Mouse (Mus musculus): ENCODE data around the gene Pxylp1.
A peak's percentile ranks its signal among the peaks of the same experiment; 100 is the strongest.

Gene Pxylp1

GRCm38 (mm10) chr9:96862836-96863235 is 29.6 kb downstream of the Pxylp1 start:
- no peak for DNase-seq (ENCODE audit: low spot score in 2 of 2)

- DNase-seq (ENCODE audit: low spot score in 2 of 2): no peak
Observed at GRCm38 (mm10) chr9:96861092-96861487, 31.4 kb downstream of the Pxylp1 start.

- no peak for DNase-seq (ENCODE audit: low spot score in 2 of 2)
Observed at GRCm38 (mm10) chr9:96860380-96861091, 31.9 kb downstream of the Pxylp1 start.

GRCm38 (mm10) chr9:96859027-96859426 is 33.4 kb downstream of the Pxylp1 start:
- DNase-seq (ENCODE audit: low spot score in 2 of 2): no peak

- no peak for DNase-seq (ENCODE audit: low spot score in 2 of 2)
Observed at GRCm38 (mm10) chr9:96857838-96858237, 34.6 kb downstream of the Pxylp1 start.

GRCm38 (mm10) chr9:96853300-96854186 is 38.9 kb downstream of the Pxylp1 start:
- DNase-seq (ENCODE audit: low spot score in 2 of 2): no peak

- peak in 1 of 2 experiments; percentile 26 for DNase-seq (ENCODE audit: low spot score in 2 of 2)
Observed at GRCm38 (mm10) chr9:96851634-96852033, 40.8 kb downstream of the Pxylp1 start.

GRCm38 (mm10) chr9:96851036-96851435 is 41.4 kb downstream of the Pxylp1 start:
- DNase-seq (ENCODE audit: low spot score in 2 of 2): no peak

GRCm38 (mm10) chr9:96849012-96849411 is 43.5 kb downstream of the Pxylp1 start:
- no peak for DNase-seq (ENCODE audit: low spot score in 2 of 2)

GRCm38 (mm10) chr9:96846361-96846760 is 46.1 kb downstream of the Pxylp1 start:
- no peak for DNase-seq (ENCODE audit: low spot score in 2 of 2)

GRCm38 (mm10) chr9:96844798-96845209 is 47.7 kb downstream of the Pxylp1 start:
- DNase-seq (ENCODE audit: low spot score in 2 of 2): peak in 1 of 2 experiments; percentile 39

GRCm38 (mm10) chr9:96839376-96839775 is 53.1 kb downstream of the Pxylp1 start:
- no peak for DNase-seq (ENCODE audit: low spot score in 2 of 2)

- no peak for DNase-seq (ENCODE audit: low spot score in 2 of 2)
Observed at GRCm38 (mm10) chr9:96838864-96839263, 53.6 kb downstream of the Pxylp1 start.

GRCm38 (mm10) chr9:96837781-96838420 is 54.6 kb downstream of the Pxylp1 start:
- no peak for DNase-seq (ENCODE audit: low spot score in 2 of 2)

- no peak for DNase-seq (ENCODE audit: low spot score in 2 of 2)
Observed at GRCm38 (mm10) chr9:96836984-96837383, 55.5 kb downstream of the Pxylp1 start.

GRCm38 (mm10) chr9:96835374-96835921 is 57.0 kb downstream of the Pxylp1 start:
- no peak for DNase-seq (ENCODE audit: low spot score in 2 of 2)

- DNase-seq (ENCODE audit: low spot score in 2 of 2): no peak
Observed at GRCm38 (mm10) chr9:96833606-96834005, 58.9 kb downstream of the Pxylp1 start.

- DNase-seq (ENCODE audit: low spot score in 2 of 2): no peak
Observed at GRCm38 (mm10) chr9:96832516-96832915, 60.0 kb downstream of the Pxylp1 start.

GRCm38 (mm10) chr9:96830856-96831359 is 61.6 kb downstream of the Pxylp1 start:
- no peak for DNase-seq (ENCODE audit: low spot score in 2 of 2)

GRCm38 (mm10) chr9:96829682-96830081 is 62.8 kb downstream of the Pxylp1 start:
- no peak for DNase-seq (ENCODE audit: low spot score in 2 of 2)

- no peak for DNase-seq (ENCODE audit: low spot score in 2 of 2)
Observed at GRCm38 (mm10) chr9:96828071-96828470, 64.4 kb downstream of the Pxylp1 start.

Measured in frontal cortex, postnatal 25 days (tissue).